Mouse (Mus musculus) ES-E14 (cell line): ENCODE data around the gene Strn3. TPM values are rescaled to one million over a fixed set of nuclear protein-coding genes. Genes with fewer than 3 reads are reported as not detected.

Experiments used
- DNase-seq: peaks from one replicate; pipeline ENCODE4 v3.0.0-alpha.2; 2013; ENCODE audit warnings: low read depth, low spot score
- H3K27ac ChIP-seq: 2 replicates; pipeline ENCODE4 v1.5.1; 2012; ENCODE audit warnings: low read depth, mild to moderate bottlenecking, low read length, moderate library complexity, mixed read lengths; ENCODE audit not compliant: poor library complexity, insufficient read depth, severe bottlenecking
- H3K36me3 ChIP-seq: 2 replicates; pipeline ENCODE4 v1.6.1; 2012; ENCODE audit warnings: mild to moderate bottlenecking, low read length, moderate library complexity, mixed read lengths; ENCODE audit not compliant: control insufficient read depth, poor library complexity, insufficient read depth, severe bottlenecking
- H3K4me1 ChIP-seq, 2 experiments: fragments of 150-350 bp in 1 of 2; sonication (generic) in 1 of 2; 2 replicates each; pipeline ENCODE4 v1.6.1; 2012; ENCODE audit warnings: low read length in 2 of 2, mild to moderate bottlenecking in 1 of 2, mixed read lengths in 1 of 2; ENCODE audit not compliant: control insufficient read depth in 2 of 2, insufficient read depth in 2 of 2, poor library complexity in 1 of 2
- H3K4me3 ChIP-seq, 2 experiments: fragments of 150-350 bp in 1 of 2; sonication (generic) in 1 of 2; 2 replicates each; pipeline ENCODE4 v1.5.1; 2012; ENCODE audit warnings: low read length in 2 of 2, low read depth in 1 of 2, mild to moderate bottlenecking in 1 of 2, mixed read lengths in 1 of 2; ENCODE audit not compliant: insufficient read depth in 1 of 2, poor library complexity in 1 of 2, severe bottlenecking in 1 of 2
- H3K9ac ChIP-seq: 2 replicates; pipeline ENCODE4 v1.6.1; 2012; ENCODE audit warnings: low read depth, mild to moderate bottlenecking, low read length, mixed read lengths; ENCODE audit not compliant: poor library complexity, insufficient read depth, severe bottlenecking
- H3K9me3 ChIP-seq: fragments of 150-350 bp; sonication (generic); 2 replicates; pipeline ENCODE4 v1.6.1; 2012; ENCODE audit warnings: low read depth, mild to moderate bottlenecking, low read length; ENCODE audit not compliant: control insufficient read depth, insufficient read depth
- CHD2 ChIP-seq: IDR thresholded peaks from 2 replicates; pipeline ENCODE4 v1.6.1; 2014; ENCODE audit warnings: mild to moderate bottlenecking, low read depth, low read length, inconsistent platforms
- HCFC1 ChIP-seq: IDR thresholded peaks from 2 replicates; pipeline ENCODE4 v1.6.1; 2012; ENCODE audit warnings: low read length, inconsistent platforms, borderline replicate concordance; ENCODE audit not compliant: insufficient read depth
- MAFK ChIP-seq: IDR thresholded peaks from 2 replicates; pipeline ENCODE4 v1.6.1; 2014; ENCODE audit warnings: mild to moderate bottlenecking, low read depth, low read length, inconsistent platforms; ENCODE audit not compliant: insufficient read depth
- ZC3H11A ChIP-seq: IDR thresholded peaks from 2 replicates; pipeline ENCODE4 v1.6.1; 2012; ENCODE audit warnings: low read depth, mild to moderate bottlenecking, inconsistent platforms, low read length, borderline replicate concordance
- ZNF384 ChIP-seq: IDR thresholded peaks from 2 replicates; pipeline ENCODE4 v1.6.1; 2012; ENCODE audit warnings: low read depth, low read length, inconsistent platforms
- in situ Hi-C, 2 experiments: fragments of 600-800 bp; cut with MboI; formaldehyde crosslinking; loops; one replicate each; pipeline ENCODE4 v1.15.1; 2025; ENCODE audit warnings: low sequenced_read_pairs in 2 of 2, inconsistent platforms in 1 of 2; ENCODE audit not compliant: unreplicated experiment in 2 of 2
- total RNA-seq: library from RNA; depleted of rRNA; stranded (reverse); fragments of 300-350 nt; gene quantifications from 2 replicates; pipeline ENCODE4 v1.2.3, GENCODE M21; 2012

Strn3 gene
- total RNA-seq, 1 experiment: 76.0 TPM

- Histone ChIP-seq H3K9me3 (no peaks in the 10 kb centered on the region), H3K9ac (no peak overlapping the region), H3K4me1 (peaks cover 3 to 20% of the 10 kb centered on the region in 2 experiments; a peak in 3 of 4 replicates), H3K4me3 (no peak overlapping the region), H3K36me3 (no peaks in the 10 kb centered on the region), H3K27ac (no peak overlapping the region)
- in situ Hi-C loops: no loop called here
- no peak for DNase-seq
- TF ChIP-seq HCFC1 (no peak), ZNF384 (no peak), MAFK (no peak), CHD2 (no peak), ZC3H11A (no peak)
These were observed 10.0 kb upstream of the Strn3 start for GRCm38 (mm10) chr12:51701723-51702122.

- Histone ChIP-seq H3K36me3 (no peaks in the 10 kb centered on the region), H3K4me3 (no peak overlapping the region), H3K9ac (no peak overlapping the region), H3K4me1 (peaks cover 3 to 15% of the 10 kb centered on the region in 2 experiments; a peak in 2 of 4 replicates), H3K27ac (no peak overlapping the region), H3K9me3 (no peaks in the 10 kb centered on the region)
- TF ChIP-seq ZNF384 (no peak), HCFC1 (no peak)
- in situ Hi-C loops: no loop called here
- no peak for DNase-seq
These were observed 8.1 kb upstream of the Strn3 start for GRCm38 (mm10) chr12:51699623-51700393.

GRCm38 (mm10) chr12:51696157-51696556, 4.5 kb upstream of the Strn3 start:
- Histone ChIP-seq H3K27ac (no peak overlapping the region), H3K9me3 (no peaks in the 10 kb centered on the region), H3K9ac (no peak overlapping the region), H3K4me1 (peaks cover 0 to 3% of the 10 kb centered on the region in 2 experiments; a peak in 2 of 4 replicates), H3K4me3 (no peak overlapping the region), H3K36me3 (no peaks in the 10 kb centered on the region)
- in situ Hi-C loops: no loop called here
- no peak for DNase-seq
- no peak for TF ChIP-seq CHD2
- no peak for TF ChIP-seq ZNF384
- no peak for TF ChIP-seq ZC3H11A
- TF ChIP-seq HCFC1: no peak
- TF ChIP-seq MAFK: no peak

- peak overlapping the region; percentile 63; the same call in 1 of the 2 replicates for H3K27ac ChIP-seq
- no peaks in the 10 kb centered on the region for H3K9me3 ChIP-seq
- DNase-seq: no peak
- TF ChIP-seq ZC3H11A (no peak), ZNF384 (no peak), MAFK (no peak), HCFC1 (no peak), CHD2 (no peak)
- peaks cover 1 to 2% of the 10 kb centered on the region in 2 experiments; a peak in 2 of 4 replicates for H3K4me1 ChIP-seq
- no peak overlapping the region for H3K4me3 ChIP-seq
- in situ Hi-C loops: no loop called here
- no peak overlapping the region for H3K9ac ChIP-seq
- H3K36me3 ChIP-seq: no peaks in the 10 kb centered on the region
These were observed 3.3 kb upstream of the Strn3 start for GRCm38 (mm10) chr12:51694966-51695365.
